Mouse (Mus musculus) frontal cortex, adult (tissue): ENCODE results near the gene Flnb.
A peak's percentile ranks its signal among the peaks of the same experiment; 100 is the strongest.

ENCODE experiments used
- ATAC-seq: cut with Nextera tagmentation; 2 replicates; pipeline ENCODE4 v1.9.2; 2017; ENCODE audit warnings: mild to moderate bottlenecking, moderate library complexity, mixed read lengths; ENCODE audit not compliant: low TSS enrichment

Gene Flnb

GRCm38 (mm10) chr14:7817770-7818462 lies at the start of gene Flnb:
Gene Flnb (plus strand): TSS chr14:7817957.
- ATAC-seq = peak; percentile 89

DNA sequence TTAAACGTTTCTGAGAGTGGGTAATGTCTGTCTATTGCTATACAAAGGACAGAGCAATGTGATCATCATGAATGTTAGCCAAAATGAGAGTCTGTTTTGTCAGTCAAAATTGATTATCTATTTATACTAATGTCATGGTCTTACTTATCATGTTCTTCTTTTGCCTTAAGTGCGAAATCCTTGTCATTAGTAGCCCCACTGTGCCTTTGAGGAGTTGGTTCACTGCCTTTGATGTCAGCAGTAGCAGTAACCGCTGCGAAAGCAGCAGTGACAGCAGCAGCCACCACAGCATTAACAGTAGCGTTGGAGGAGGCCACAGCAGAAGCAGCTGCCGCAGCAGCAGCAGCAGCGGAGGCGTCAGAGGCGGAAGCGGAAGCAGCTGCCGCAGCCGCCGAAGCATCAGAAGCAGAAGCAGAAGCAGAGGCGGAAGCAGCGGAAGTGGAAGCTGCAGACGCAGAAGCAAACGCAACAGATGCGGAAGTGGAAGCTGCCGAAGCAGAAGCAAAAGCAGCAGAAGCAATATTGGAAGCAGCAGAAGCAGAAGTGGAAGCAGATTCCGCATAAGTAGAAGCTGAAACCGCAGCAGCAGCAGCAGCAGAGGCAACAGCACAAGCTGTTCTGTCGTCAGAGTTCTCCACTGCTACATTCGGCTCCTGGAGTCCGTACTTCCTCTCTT lies 43.9 kb upstream of the Flnb start:
- peak; percentile 96 for ATAC-seq

DNA sequence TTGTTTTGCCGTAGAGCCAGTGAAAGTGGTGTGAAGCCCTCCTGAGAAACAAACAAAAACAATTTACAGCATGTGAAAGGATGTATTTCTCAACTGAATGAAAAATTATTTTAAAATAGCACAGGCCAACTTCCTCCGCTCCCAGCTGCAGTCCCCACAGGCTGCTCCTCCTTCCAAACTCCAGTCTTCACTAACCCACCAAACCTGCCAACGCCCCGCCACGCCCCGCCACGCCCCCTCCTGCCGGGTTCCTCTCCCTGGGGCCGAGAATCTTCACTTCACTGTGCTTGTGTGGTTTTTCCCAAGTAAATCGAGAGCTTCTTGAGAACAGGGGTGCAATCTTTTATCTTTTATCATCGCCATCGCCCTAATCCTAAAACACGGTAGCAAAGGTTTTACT lies 31.7 kb upstream of the Flnb start:
- no peak for ATAC-seq

GRCm38 (mm10) chr14:7789266-7790030 lies 28.3 kb upstream of the Flnb start:
- ATAC-seq = peak; percentile 91

- no peak; the same call in 1 of the 2 replicates for ATAC-seq
Measured at GRCm38 (mm10) chr14:7791061-7791531, 26.7 kb upstream of the Flnb start.

DNA sequence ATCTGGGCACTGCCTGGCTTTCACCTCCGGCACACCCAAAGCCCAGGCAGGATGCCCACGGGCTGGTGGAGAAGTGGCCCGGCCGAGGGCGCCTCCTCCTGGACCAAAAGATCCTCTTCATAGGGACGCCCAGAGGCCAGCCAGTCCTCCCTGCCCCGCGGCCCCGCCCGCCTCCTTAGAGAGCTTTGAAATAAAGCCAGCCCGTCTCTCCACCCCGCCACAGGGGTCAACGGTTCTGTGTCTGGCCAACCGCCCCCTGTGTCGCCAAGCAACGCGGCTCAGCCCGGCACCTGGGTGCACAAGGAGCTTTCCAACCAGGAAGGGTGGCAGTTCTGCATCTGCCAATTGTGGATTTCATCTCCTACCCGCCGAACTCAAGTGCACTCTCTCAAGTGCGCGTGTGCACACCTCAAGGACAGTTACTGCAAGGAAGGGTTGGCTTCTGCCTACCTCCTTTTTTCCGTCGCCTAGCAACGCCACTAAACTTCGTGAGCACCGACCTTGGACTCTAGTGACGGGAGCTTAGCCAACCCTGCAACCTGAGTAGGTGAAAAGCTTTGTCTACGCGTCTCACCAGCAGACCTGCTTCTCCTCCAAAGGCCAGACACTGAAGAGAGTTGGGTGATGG lies 26.1 kb upstream of the Flnb start, which contains the start of gene Gm26661:
Gene Gm26661, plus strand, starts transcription at position 56 of the 628 bp plus-strand sequence.
- peak; percentile 88 for ATAC-seq

- no peak for ATAC-seq
Measured at GRCm38 (mm10) chr14:7795961-7796360, 21.8 kb upstream of the Flnb start.

- ATAC-seq = no peak
Measured at GRCm38 (mm10) chr14:7800611-7801010, 17.1 kb upstream of the Flnb start.

GRCm38 (mm10) chr14:7801831-7802230 lies 15.9 kb upstream of the Flnb start:
- ATAC-seq = peak; percentile 96

DNA sequence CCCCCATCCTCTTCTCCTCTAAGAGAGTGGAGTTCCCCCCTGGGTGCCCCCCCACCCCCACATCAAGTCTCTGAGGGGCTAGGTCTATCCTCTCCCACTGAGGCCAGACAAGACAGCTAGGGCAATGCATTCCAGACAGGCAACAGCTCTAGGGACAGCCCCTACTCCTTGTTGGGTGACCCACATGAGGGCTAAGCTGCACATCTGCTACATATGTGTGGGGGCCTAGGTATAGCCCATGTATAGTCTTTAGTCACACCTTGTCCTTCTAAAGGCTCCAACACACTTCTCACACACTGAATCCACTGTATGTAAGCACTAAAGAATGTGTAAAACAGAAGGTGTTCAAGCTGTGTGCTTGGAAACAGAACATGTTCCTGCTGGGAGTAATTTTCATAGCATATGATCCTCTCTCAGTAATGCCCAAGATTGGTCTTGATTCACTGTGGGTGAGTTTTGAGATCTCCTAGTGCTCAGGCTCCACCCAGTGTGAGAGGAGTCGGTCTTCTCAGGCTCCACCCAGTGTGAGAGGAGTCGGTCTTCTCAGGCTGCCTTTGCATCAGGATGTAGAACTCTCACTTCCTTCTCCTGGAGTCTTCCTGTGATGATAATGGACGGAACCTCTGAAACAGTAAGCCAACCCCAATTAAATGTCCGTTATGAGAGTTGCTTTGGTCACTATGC lies 13.7 kb upstream of the Flnb start:
- ATAC-seq = 0 out of 2 replicates have a peak, but pooled peaks have one; percentile 22

DNA sequence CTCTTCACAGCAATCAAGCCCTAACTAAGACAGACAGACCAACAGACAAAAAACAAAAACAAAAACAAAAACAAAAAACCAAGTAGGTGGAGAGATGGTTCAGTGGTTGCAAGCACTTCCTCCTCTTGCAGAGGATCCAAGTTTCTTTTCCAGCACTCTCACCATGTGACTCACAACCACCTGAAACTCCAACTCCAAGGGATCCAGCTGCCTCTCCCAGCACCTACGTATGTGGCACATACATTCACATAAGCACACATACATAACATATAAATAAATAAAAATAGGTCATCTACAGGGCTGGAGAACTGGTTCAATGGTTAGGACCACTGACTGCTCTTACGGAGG lies 13.2 kb upstream of the Flnb start:
- ATAC-seq = no peak

DNA sequence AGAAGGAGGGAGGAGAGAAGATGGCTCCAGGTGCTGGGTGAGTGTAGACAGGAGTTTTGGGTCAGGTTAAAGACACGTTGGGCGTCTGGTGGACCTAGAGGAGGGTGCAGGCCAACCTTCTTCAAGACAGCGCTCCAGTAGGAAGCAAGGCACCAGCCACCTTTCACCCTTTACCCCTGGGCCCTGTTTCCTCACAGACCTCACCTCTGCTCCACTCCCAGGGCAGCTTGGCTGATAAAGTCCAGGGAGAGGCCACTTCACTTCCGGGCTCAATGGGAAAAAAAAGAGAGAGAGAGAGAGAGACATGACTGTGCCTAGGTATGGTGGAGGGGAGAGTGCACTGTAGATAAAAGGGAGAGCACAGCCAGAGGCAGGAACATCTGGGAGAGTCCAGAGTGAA lies 10.0 kb upstream of the Flnb start:
- ATAC-seq = no peak

GRCm38 (mm10) chr14:7808501-7808981 lies 9.2 kb upstream of the Flnb start:
- peak; percentile 75 for ATAC-seq

GRCm38 (mm10) chr14:7809043-7809955 lies 8.5 kb upstream of the Flnb start:
- no peak for ATAC-seq

- ATAC-seq = peak; percentile 17; the same call in 1 of the 2 replicates
Measured at GRCm38 (mm10) chr14:7818463-7819121, 835 bp downstream of the Flnb start.

DNA sequence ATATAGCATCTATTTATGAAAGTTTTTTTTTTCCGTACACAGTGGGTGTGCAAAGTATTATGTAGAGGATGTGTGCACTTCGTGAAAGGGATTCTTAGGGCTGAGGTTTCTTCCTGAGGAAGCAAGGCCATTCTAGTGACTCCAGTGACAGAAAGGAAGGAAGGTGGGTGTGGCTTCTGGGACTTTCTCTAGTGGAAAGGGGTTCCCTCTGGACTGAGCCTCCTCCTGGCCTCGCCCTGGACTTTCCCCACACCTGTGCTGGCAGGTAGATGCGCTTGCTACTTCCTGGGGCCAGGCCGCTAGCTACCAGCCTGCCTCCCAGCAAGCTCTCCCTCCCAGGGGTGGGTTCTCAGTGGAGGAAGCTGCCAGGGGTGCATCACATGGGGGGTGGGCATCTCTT lies 1.7 kb downstream of the Flnb start:
- no peak for ATAC-seq

GRCm38 (mm10) chr14:7821341-7821740 lies 3.6 kb downstream of the Flnb start:
- ATAC-seq = no peak

- no peak for ATAC-seq
Measured at GRCm38 (mm10) chr14:7822693-7823092, 4.9 kb downstream of the Flnb start.

DNA sequence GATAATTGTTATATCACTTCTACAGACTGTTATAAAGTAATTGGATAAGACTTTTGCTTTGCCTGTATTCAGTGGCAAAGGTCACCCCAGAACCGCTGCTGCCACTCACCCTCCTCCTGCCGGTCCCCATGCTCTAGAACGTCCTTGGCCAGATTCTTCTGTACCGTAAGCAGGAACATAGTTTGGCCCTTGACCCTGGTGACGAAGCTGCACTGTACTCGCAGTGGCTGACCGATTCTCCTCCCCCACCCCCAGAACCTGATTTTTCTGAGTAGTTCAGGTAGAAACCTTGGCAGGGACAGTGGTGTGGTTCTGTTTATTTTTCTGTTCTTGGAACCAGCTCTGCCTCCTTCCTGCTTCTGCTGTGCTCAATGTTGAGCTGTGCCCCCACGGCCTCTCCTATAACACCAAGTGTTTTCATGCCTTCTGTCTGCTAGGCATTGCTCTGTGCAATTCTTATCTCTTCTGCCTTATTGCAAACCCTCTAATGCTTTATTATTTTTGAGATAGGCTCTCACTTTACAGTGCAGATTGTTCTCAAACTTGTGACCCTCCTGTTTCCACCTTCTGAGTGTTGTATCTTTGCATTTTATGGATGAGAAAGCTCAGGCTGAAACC lies 7.0 kb downstream of the Flnb start:
- ATAC-seq = no peak
